Mouse (Mus musculus) heart, postnatal 0 days (tissue): ENCODE results near the gene Chrm3.

Experiments used
- CTCF ChIP-seq: IDR thresholded peaks from 2 replicates; pipeline ENCODE4 v1.5.1; 2016; ENCODE audit warnings: antibody characterized with exemption, control low read depth, low read depth
- EP300 ChIP-seq: IDR thresholded peaks from 2 replicates; pipeline ENCODE4 v1.6.1; 2016; ENCODE audit warnings: antibody characterized with exemption, low read depth

DNA sequence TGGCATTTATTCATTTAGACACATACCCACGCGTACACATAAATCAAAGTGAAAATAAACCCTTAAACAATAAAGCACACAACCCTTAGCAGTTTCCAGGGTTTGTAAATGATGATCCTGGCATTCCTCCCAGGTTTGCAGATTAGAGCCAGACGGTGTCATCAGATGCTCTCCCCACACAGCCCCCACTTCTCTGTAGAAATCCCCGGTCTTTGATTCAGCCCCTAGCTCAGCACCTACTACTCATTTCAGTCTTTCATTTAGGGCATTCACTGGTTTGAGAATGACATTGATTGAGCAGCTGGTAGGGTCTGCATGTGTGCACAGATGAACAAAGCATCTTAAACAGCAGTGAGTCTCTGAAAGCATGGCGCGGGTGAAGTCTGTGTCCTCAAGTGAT is 274.3 kb downstream of the Chrm3 start:
- TF ChIP-seq EP300 (no peak), CTCF (no peak)
